Mouse (Mus musculus) heart, postnatal 0 days (tissue): ENCODE data around the gene Nmd3. TPM values are rescaled to one million over a fixed set of nuclear protein-coding genes. Genes with fewer than 3 reads are reported as not detected.

Source experiments
- ATAC-seq: fragments of 200-750 bp; cut with Nextera tagmentation; 2 replicates; pipeline ENCODE4 v1.8.0; 2017; ENCODE audit warnings: low read depth, moderate number of reproducible peaks, moderate library complexity; ENCODE audit not compliant: insufficient read depth
- DNase-seq: peaks from one replicate; pipeline ENCODE4 v3.0.0-alpha.2; 2016; ENCODE audit warnings: low spot score
- H3K27ac ChIP-seq: fragments of 300-500 bp; sonication (generic); 2 replicates; pipeline ENCODE4 v1.5.1; 2014; ENCODE audit warnings: low read depth, mild to moderate bottlenecking
- H3K27me3 ChIP-seq: fragments of 300-500 bp; sonication (generic); 2 replicates; pipeline ENCODE4 v1.6.1; 2014; ENCODE audit warnings: low read length, mixed read lengths; ENCODE audit not compliant: control insufficient read depth, insufficient read depth
- H3K36me3 ChIP-seq: fragments of 300-500 bp; sonication (generic); replicated peaks from 2 replicates; pipeline ENCODE4 v1.6.1; 2014; ENCODE audit warnings: low read length, mixed read lengths; ENCODE audit not compliant: control insufficient read depth, insufficient read depth
- H3K4me1 ChIP-seq: fragments of 300-500 bp; sonication (generic); 2 replicates; pipeline ENCODE4 v1.6.1; 2014; ENCODE audit warnings: antibody characterized with exemption; ENCODE audit not compliant: control insufficient read depth, insufficient read depth
- H3K4me2 ChIP-seq: fragments of 300-500 bp; sonication (generic); 2 replicates; pipeline ENCODE4 v1.6.1; 2014; ENCODE audit warnings: low read depth, mild to moderate bottlenecking, low read length, moderate library complexity
- H3K4me3 ChIP-seq: fragments of 300-500 bp; sonication (generic); 2 replicates; pipeline ENCODE4 v1.5.1; 2014; ENCODE audit warnings: low read depth, low read length
- H3K9ac ChIP-seq: fragments of 300-500 bp; sonication (generic); replicated peaks from 2 replicates; pipeline ENCODE4 v1.6.1; 2014; ENCODE audit warnings: low read depth, low read length, mixed read lengths
- H3K9me3 ChIP-seq: fragments of 300-500 bp; sonication (generic); replicated peaks from 2 replicates; pipeline ENCODE4 v1.6.1; 2016; ENCODE audit warnings: low read length; ENCODE audit not compliant: control insufficient read depth
- CTCF ChIP-seq: IDR thresholded peaks from 2 replicates; pipeline ENCODE4 v1.5.1; 2016; ENCODE audit warnings: antibody characterized with exemption, control low read depth, low read depth
- EP300 ChIP-seq: IDR thresholded peaks from 2 replicates; pipeline ENCODE4 v1.6.1; 2016; ENCODE audit warnings: antibody characterized with exemption, low read depth
- WGBS: fragments of 180-500 bp; shearing (Covaris S2); extraction: QIAGEN DNeasy Blood & Tissue Kit; methylation state at CpG from one replicate; pipeline ENCODE4 v1.1.7; 2014; 5-methylcytosine and 5-hydroxymethylcytosine counted together
- polyA plus RNA-seq: library from polyadenylated mRNA; unstranded; fragments of >200 nt; fragmentation: Nextera tagmentation; extraction: Ambion mirVana; gene quantifications from 2 replicates; pipeline ENCODE4 v1.2.1, GENCODE M21; 2015
- total RNA-seq: library from RNA; depleted of rRNA; stranded (reverse); fragments of >200 nt; gene quantifications from 2 replicates; pipeline ENCODE4 v1.2.3, GENCODE M21; 2014; ENCODE audit warnings: low replicate concordance

The Nmd3 gene
- total and polyA plus RNA-seq, 2 experiments from 2014 or later = 73.4 to 89.2 TPM

DNA sequence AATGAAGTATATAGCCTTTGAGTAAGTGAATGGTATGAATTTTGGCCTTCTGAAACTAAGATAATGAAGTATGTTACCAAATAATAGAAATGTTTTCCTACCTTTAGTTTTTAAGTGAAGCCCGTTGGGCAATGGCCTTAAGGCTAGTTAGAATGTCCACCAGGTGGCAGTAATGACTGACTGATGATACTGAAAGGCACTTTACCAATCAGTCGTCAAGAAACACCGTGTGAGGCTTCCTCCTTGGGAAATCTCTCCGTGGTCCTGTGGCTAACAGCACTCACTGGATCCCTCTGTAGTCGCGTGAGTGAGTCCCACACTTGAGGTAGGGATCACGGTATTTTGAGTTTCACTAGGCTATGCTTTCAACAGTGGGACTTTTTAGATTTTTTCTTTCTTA, 34.7 kb downstream of the Nmd3 start:
- 22% methylated on average over 7 of the region's 7 CpGs for WGBS
- no peaks in the 10 kb centered on the region for H3K27me3 ChIP-seq

DNA sequence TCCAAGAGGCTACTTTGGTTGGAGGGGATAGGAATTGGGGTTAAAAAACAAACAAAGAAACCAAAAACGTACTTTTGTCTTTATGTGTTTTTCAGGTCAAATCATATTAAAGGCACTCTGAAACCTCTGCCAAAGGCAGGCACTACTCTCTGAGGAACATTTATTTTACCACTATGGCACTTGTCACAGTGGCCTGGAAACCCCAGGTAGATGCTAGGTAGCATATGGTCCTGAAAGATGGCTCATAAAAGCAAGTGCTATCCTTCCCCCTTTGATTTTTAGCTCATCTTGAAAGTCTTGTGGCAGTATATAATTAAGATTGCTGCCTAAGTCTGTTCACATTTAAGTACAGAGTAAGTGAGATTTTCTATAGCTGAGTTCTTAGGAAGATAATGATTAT, 35.7 kb downstream of the Nmd3 start:
- Histone ChIP-seq H3K9ac (no peak overlapping the region), H3K36me3 (peaks cover 53% of the 10 kb centered on the region), H3K9me3 (no peaks in the 10 kb centered on the region), H3K4me2 (no peak overlapping the region), H3K4me3 (no peak overlapping the region), H3K4me1 (no peaks in the 10 kb centered on the region), H3K27ac (no peak overlapping the region), H3K27me3 (no peaks in the 10 kb centered on the region)
- no peak for TF ChIP-seq CTCF
- TF ChIP-seq EP300 = no peak
- WGBS = 90% methylated on average over 1 of the region's 1 CpGs
- ATAC-seq (no peak), DNase-seq (no peak)

More for the DNA sequence above, 34.7 kb downstream of the Nmd3 start:
- Histone ChIP-seq H3K9me3 (no peaks in the 10 kb centered on the region), H3K4me3 (no peak overlapping the region), H3K27ac (no peak overlapping the region), H3K4me1 (no peaks in the 10 kb centered on the region), H3K4me2 (no peak overlapping the region), H3K36me3 (peaks cover 51% of the 10 kb centered on the region), H3K9ac (no peak overlapping the region)
- DNase-seq (peak; percentile 70), ATAC-seq (no peak; the same call in 1 of the 2 replicates)
- TF ChIP-seq EP300 (no peak), CTCF (peak; percentile 85)

DNA sequence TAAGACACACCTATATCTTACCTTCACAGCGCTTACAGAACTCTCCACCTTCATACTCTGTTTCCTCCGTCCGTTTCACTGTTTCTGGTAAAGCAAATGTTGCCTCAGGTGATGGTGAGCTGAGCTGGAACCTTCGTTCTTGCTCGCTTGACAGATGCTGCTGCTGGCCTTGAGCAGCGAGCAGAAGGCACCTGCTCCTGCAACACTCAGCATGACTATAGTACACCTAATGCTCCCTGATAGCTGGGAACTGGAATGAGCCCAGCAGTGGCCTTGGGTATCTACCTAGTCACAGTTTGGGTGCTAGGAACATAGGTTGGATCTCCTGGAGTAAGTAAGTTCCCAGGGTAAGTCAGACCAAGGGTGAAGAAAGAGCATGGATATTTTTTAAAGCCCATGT, 38.3 kb downstream of the Nmd3 start:
- no peak overlapping the region for H3K4me2 ChIP-seq
- H3K4me1 ChIP-seq = no peaks in the 10 kb centered on the region
- no peak overlapping the region for H3K27ac ChIP-seq
- ATAC-seq (no peak), DNase-seq (no peak)
- H3K9me3 ChIP-seq = no peaks in the 10 kb centered on the region
- H3K9ac ChIP-seq = no peak overlapping the region
- 91% methylated on average over 6 of the region's 6 CpGs for WGBS
- TF ChIP-seq CTCF = no peak
- no peak for TF ChIP-seq EP300
- H3K4me3 ChIP-seq = no peak overlapping the region
- H3K36me3 ChIP-seq = peaks cover 36% of the 10 kb centered on the region
- no peaks in the 10 kb centered on the region for H3K27me3 ChIP-seq

DNA sequence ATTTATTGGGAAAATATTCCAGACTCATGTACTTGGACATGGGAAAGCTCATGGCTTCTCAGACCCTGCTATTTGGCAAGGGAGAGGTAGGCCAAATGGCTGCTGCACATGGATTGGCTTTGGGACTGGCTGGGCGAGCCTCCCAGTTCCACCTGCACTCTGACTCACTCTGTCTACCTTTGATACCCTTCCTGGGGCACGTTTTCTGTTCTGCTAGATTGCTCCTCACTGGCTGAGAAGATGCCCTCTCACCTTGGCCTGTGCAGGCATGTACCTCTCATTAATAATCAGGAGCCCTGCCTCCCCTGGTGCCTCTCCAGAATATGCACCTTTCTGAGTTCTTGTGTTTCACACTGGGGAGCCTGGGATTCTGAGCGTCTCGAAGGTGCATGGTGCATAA, 39.4 kb downstream of the Nmd3 start:
- Histone ChIP-seq H3K27me3 (no peaks in the 10 kb centered on the region), H3K36me3 (peaks cover 29% of the 10 kb centered on the region), H3K4me3 (no peak overlapping the region), H3K4me1 (no peaks in the 10 kb centered on the region), H3K9ac (no peak overlapping the region), H3K4me2 (no peak overlapping the region), H3K9me3 (no peaks in the 10 kb centered on the region), H3K27ac (no peak overlapping the region)
- 78% methylated on average over 4 of the region's 4 CpGs for WGBS
- no peak for ATAC-seq
- DNase-seq = no peak
- TF ChIP-seq EP300 (no peak), CTCF (no peak)

DNA sequence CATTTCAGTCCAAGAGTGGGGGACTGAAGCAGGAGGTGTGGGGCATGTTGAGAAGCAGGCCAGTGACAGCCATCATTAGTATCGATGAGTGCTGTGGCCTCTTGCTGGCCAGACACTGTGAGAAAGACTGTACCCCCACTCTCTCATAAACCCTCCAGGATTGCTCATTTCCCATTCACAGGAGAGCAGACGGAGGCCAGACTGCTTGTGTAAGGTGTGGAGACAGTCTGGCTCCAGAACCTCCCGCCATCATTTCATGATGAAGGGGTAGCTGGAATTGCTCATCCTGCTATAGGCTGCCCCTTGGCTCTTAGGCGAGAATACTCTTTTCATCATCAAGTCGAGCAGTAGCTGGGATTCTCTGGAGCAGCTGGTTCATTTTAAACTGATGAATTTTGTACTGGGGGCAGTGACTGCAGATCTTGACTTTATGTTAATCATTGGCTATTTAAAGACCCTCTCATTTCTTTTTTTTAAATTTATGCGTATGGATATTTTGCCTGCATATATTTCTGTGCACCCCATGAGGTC, 41.1 kb downstream of the Nmd3 start:
- DNase-seq = no peak
- peaks cover 25% of the 10 kb centered on the region for H3K36me3 ChIP-seq
- ATAC-seq = no peak
- TF ChIP-seq CTCF = no peak
- no peak for TF ChIP-seq EP300
- H3K4me1 ChIP-seq = no peaks in the 10 kb centered on the region
- H3K4me2 ChIP-seq = no peak overlapping the region
- no peak overlapping the region for H3K27ac ChIP-seq
- WGBS = 76% methylated on average over 6 of the region's 6 CpGs
- H3K9ac ChIP-seq = no peak overlapping the region
- H3K27me3 ChIP-seq = no peaks in the 10 kb centered on the region
- H3K4me3 ChIP-seq = no peak overlapping the region
- no peaks in the 10 kb centered on the region for H3K9me3 ChIP-seq
